Mouse (Mus musculus): ENCODE data around the gene Oasl1.
"Not testable (repeated sequence)": the region's sequence is repeated elsewhere in the genome, so short reads cannot be mapped to it uniquely, and the experiment has no call there.

Oasl1 gene

GRCm38 (mm10) chr5:114922998-114923473 is at the start of gene Oasl1:
Gene Oasl1 (plus strand): TSS chr5:114923240.
- DNase-seq (ENCODE audit: low spot score): no peak

- DNase-seq (ENCODE audit: low spot score): no peak
Measured at GRCm38 (mm10) chr5:114875858-114876257, 47.2 kb upstream of the Oasl1 start.

DNA sequence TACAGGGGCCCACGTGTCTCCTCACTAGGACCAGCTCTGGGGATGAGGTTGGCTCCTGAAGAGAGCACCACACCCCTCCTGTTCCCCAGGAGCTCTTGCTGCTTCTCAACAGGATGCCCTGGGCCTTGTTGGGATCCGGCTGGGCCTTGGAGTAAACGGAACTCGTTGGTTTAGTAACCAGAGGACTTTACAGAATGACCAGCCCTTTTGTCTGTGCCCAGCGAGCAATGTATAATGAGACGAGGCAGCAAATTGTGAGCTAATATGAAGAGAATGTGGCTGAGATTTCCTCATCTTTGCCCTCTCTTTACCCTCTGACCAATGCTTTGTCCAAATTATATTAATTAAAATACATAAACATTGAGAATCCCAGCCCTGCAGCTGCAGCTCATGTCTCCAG is 46.7 kb upstream of the Oasl1 start:
- DNase-seq (ENCODE audit: low spot score): no peak

DNA sequence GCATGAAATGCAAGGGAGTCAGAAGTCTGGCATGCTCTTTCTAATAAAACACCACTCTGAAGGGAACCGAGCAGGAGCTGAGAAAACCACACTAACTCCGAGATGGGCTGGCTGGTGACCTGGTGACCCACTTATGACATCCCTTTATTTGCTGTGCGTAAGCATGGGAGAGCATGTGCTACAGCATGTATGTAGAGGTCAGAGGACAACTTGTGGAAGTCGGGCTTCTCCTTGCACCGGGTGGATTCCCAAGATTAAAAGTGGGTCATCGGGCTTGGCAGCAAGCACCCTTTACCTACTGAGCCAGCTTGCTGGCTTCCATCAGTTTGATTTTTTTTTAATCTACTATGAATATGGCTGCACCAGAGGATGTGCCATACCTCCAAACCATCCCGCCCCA is 45.6 kb upstream of the Oasl1 start:
- DNase-seq (ENCODE audit: low spot score): no peak

DNA sequence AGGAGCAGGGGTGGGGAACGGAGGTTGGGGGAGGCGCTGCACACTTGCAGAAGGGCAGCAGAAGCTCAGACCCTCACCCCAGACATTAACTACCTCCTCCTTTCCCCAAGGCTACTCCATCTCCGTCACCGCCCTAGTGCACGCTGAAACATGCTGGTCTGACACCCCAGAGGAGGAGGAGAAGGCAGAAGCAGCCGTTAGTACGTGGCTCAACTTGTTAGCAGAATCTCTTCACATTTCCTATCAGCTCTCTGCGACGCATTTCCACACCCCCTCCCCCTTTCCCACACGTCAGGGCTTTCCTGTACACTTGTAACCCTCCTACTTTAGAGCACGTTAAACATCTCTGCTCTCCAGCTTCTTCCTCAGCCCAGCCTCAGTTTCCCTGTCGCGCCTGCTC is 43.6 kb upstream of the Oasl1 start:
- no peak for DNase-seq (ENCODE audit: low spot score)

GRCm38 (mm10) chr5:114882319-114882718 is 40.7 kb upstream of the Oasl1 start:
- DNase-seq (ENCODE audit: low spot score): not testable (repeated sequence)

DNA sequence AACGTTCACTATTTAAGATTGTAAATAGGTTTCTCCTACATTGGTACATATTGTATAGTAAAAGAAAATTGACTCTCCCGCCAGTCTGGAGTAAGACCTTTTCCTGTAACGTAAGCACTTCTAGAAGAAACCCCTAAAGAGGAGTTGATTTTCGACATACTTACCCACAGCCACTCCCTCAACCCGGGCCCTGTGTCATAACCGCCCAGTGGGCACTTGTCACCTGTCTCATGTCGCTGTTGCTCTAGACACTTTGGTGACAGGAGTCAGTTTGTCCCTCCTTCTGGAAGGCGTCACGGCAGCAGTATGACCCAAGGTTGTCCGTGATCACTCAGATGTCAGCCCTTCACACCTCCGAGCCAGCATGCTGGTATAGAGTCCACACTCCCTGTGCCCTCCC is 40.0 kb upstream of the Oasl1 start:
- no peak for DNase-seq (ENCODE audit: low spot score)

GRCm38 (mm10) chr5:114886801-114887200 is 36.2 kb upstream of the Oasl1 start:
- no peak for DNase-seq (ENCODE audit: low spot score)

DNA sequence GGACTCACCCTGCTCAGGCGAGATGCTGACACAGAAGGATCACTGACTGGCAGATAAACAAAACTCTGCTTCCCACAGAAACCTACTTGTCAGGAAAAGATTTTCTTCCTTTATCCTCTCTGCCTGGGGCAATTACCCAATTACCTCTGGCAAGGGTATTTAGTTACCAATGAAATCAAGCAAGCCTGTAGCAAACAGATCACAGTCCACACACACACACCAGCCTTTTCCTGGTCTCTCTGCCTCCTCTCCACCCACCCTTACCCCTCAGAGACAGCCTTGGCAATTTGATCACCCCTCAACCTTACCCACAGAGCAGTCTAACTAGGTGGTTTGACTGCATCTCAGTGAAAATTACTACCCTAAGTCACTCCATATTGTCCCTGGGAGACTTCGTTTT is 34.0 kb upstream of the Oasl1 start:
- DNase-seq (ENCODE audit: low spot score): no peak

DNA sequence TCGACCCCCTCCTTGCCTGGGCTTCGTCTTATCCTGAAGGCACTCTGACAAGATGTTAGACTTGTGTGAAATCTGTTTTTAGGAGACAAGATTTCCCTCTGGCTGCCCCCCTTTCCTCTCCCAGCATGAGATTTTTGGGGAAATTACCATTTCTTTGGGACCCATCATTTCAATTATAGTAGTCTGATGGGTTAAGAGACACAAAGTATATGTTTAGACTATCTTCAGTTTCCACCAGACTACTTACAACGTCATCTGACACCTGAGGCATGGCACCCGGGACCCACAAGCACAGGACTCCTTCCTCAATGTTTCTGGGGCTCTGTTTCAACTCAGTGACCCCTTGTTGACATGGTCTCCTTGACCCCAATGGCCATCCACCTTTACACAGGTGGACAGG is 27.5 kb upstream of the Oasl1 start:
- no peak for DNase-seq (ENCODE audit: low spot score)

DNA sequence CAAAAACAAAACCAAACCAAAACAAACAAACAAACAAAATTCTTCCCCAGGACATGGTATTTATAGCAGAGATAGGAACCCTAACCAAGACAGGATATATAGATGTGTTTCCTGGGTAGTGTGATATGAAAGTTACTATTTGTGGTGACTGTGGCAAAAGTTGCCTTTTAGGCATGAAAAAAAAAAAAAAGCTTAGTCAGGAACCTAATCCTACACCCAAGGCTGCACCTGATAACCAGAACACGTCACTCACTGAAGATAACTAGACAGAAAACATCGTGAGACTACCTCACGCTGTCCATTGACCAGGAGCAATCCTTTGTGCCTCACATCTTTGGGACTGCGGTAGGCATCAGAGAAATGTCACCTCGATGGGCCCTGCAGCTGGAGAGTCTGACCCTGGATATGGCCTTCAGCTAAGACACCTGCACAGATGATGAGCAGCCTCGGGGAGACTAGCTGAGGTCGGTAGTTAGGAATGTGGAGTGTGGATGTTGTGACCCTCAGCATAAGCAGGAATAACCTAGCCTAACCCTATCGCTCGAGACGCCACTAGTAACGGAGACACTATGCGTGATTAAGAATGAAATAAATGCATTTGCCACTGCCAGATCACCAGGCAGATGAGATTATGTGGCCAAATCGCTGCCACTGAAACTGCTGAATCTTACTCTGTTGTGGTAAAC is 26.2 kb upstream of the Oasl1 start, which contains the start of gene Oasl2:
Oasl2 (plus strand) TSS at position 249 of the 686 bp plus-strand sequence.
- no peak for DNase-seq (ENCODE audit: low spot score)

DNA sequence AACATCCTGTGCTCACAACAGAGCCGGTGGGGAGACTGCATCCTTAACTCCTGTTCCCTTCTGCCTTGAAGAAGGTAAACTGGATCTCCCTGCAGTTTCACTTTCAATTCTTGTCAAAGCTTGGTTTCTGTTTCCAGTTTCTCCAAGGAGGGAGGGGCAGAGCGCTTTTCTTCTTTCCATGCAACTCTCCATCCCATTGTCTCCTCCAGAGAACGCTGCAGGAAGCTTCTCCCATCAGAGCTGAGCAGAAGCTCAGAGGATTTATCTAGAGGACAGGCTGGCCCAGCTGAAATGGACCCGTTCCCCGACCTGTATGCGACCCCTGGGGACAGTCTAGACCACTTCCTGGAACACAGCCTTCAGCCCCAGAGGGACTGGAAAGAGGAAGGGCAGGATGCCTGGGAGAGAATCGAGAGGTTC is 25.7 kb upstream of the Oasl1 start:
- no peak for DNase-seq (ENCODE audit: low spot score)

DNA sequence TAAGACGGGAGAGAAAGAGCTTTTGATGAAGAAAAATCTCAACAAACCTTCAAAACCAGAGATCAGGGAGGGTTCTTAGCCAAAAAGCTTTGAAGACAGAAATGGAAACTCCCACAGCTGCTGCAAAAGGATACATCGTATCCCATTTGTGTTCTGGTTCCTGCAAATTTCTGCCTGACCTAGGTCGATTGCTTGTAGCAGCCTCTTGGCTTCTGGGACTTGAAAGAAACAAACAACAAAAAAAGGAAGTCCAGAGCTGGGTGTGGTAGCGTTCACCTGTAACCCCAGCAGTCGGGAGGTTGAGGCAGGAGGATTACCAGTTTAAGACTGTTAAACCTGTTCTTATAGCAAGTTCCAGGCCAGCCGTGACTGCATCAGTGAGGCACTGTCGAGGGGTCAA is 24.2 kb upstream of the Oasl1 start:
- DNase-seq (ENCODE audit: low spot score): no peak

DNA sequence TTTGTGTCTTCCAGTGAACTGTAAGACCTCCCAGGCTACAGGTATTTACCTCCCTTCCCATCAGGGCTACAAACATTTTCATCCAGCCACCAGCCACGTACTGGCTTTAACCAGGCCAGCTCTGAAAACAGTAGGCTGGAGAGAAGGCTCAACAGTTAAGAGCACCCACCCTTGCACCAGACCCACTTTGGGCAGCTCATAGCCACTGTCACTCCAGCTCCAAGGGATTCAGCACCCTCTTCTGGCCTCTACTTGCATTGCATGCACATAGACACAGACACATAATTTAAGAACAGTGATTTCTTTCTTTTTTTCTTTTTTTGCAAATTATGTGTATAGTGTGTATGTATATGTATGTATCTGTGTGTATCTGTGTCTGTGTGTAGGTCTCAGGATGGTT is 20.6 kb upstream of the Oasl1 start:
- DNase-seq (ENCODE audit: low spot score): no peak

GRCm38 (mm10) chr5:114908598-114909305 is 14.3 kb upstream of the Oasl1 start:
- DNase-seq (ENCODE audit: low spot score): no peak

GRCm38 (mm10) chr5:114913686-114914085 is 9.4 kb upstream of the Oasl1 start:
- no peak for DNase-seq (ENCODE audit: low spot score)

- DNase-seq (ENCODE audit: low spot score): no peak
Measured at GRCm38 (mm10) chr5:114914855-114915254, 8.2 kb upstream of the Oasl1 start.

- no peak for DNase-seq (ENCODE audit: low spot score)
Measured at GRCm38 (mm10) chr5:114915854-114916253, 7.2 kb upstream of the Oasl1 start.

DNA sequence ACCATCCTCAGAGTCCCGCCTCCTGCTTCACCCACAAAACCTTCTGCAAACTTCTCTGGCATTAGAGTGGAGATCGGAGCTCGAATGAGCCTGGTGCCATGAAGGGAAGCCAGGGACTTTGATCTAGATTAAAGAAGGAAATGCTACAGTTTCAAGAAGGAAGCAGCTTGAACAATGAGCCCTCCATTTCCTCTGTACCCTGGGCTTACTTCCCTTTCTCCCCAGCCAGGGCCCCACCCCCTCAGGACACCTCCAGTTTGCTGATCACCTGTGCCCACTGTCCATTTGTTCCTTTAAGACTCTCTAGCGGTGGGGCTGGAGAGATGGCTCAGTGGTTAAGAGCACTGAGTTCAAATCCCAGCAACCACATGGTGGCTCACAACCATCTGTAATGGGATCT is 6.3 kb upstream of the Oasl1 start:
- DNase-seq (ENCODE audit: low spot score): no peak

DNA sequence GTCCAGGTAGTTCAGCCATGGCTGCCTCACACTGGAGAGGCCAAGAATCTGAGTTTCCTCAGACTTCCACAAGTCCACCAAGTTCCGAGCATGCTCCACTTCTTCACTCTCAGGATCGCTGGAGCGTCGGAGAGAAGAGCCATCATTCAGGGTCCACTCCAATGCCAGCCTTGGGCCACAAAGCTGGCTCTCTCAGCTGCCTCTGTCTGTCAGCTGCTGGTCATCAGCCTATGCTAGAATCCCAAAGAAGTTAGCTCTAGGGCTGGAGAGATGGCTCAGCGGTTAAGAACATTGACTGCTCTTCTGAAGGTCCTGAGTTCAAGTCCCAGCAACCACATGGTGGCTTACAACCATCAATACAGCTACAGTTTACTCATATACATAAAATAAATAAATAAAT is 5.7 kb upstream of the Oasl1 start:
- not testable (repeated sequence) for DNase-seq (ENCODE audit: low spot score)

- DNase-seq (ENCODE audit: low spot score): no peak
Measured at GRCm38 (mm10) chr5:114921551-114922365, 1.3 kb upstream of the Oasl1 start.

GRCm38 (mm10) chr5:114922366-114922731 is 691 bp upstream of the Oasl1 start:
- no peak for DNase-seq (ENCODE audit: low spot score)
